Mouse (Mus musculus): Measurements from ENCODE around the gene Nod2.

DNA sequence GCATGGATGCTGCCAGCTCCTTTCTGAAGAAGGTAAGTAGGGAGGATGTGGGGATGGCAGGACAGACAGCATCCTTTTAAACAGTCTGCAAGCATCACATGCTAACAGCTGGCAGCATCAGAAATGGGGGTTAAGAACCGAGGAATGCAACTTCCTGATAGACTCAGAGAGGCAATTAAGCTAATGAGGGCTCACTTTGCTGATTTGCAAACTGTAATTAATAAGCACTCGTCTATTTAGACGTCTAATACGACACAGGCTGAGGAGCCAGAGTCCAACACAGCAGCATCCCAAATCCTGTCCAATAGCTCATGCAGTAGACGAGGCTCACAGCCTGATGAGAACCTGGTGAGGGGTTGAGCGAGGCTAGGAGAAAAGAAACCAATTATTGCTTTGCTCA, 36.8 kb upstream of the Nod2 start:
- TF ChIP-seq GATA1 (IDR thresholded peaks at IDR 0.05; ENCODE audit: low read length) (no peak), TAL1 (IDR thresholded peaks at IDR 0.05; ENCODE audit: low read length) (no peak)
